Mouse (Mus musculus) intestine, embryonic 14.5 days (tissue): Measurements from ENCODE around the gene Clec9a. TPM values are rescaled to one million over a fixed set of nuclear protein-coding genes. Genes with fewer than 3 reads are reported as not detected.

Experiments
- ATAC-seq: fragments of 200-750 bp; cut with Nextera tagmentation; replicated peaks from 2 replicates; pipeline ENCODE4 v1.8.0; 2017; ENCODE audit warnings: low read depth, moderate number of reproducible peaks, moderate TSS enrichment, moderate library complexity; ENCODE audit not compliant: low FRiP score, low TSS enrichment
- DNase-seq: peaks from one replicate; pipeline ENCODE4 v3.0.0-alpha.2; 2018; ENCODE audit warnings: low spot score
- H3K27ac ChIP-seq: fragments of 300-500 bp; sonication (generic); 2 replicates; pipeline ENCODE4 v1.5.1; 2014; ENCODE audit warnings: low read depth, mild to moderate bottlenecking, control low read depth
- H3K27me3 ChIP-seq: fragments of 300-500 bp; sonication (generic); replicated peaks from 2 replicates; pipeline ENCODE4 v1.6.1; 2014; ENCODE audit warnings: low read length, control low read depth; ENCODE audit not compliant: control insufficient read depth, insufficient read depth
- H3K36me3 ChIP-seq: fragments of 300-500 bp; sonication (generic); 2 replicates; pipeline ENCODE4 v1.6.1; 2014; ENCODE audit warnings: low read length, control low read depth; ENCODE audit not compliant: control insufficient read depth, insufficient read depth
- H3K4me1 ChIP-seq: fragments of 300-500 bp; sonication (generic); replicated peaks from 2 replicates; pipeline ENCODE4 v1.6.1; 2014; ENCODE audit warnings: low read length, control low read depth, mixed read lengths; ENCODE audit not compliant: control insufficient read depth, insufficient read depth
- H3K4me2 ChIP-seq: fragments of 300-500 bp; sonication (generic); 2 replicates; pipeline ENCODE4 v1.6.1; 2014; ENCODE audit warnings: low read length
- H3K4me3 ChIP-seq: fragments of 300-500 bp; sonication (generic); 2 replicates; pipeline ENCODE4 v1.5.1; 2014; ENCODE audit warnings: low read depth, low read length, control low read depth, mixed read lengths
- H3K9ac ChIP-seq: fragments of 300-500 bp; sonication (generic); 2 replicates; pipeline ENCODE4 v1.6.1; 2014; ENCODE audit warnings: mild to moderate bottlenecking, low read length
- H3K9me3 ChIP-seq: fragments of 300-500 bp; sonication (generic); 2 replicates; pipeline ENCODE4 v1.6.1; 2016; ENCODE audit warnings: low read length, control low read depth; ENCODE audit not compliant: control insufficient read depth
- WGBS: fragments of 180-500 bp; shearing (Covaris S2); extraction: QIAGEN DNeasy Blood & Tissue Kit; methylation state at CpG from one replicate; pipeline ENCODE4 v1.1.7; 2014; 5-methylcytosine and 5-hydroxymethylcytosine counted together
- polyA plus RNA-seq: library from polyadenylated mRNA; unstranded; fragments of >200 nt; fragmentation: Nextera tagmentation; extraction: Ambion mirVana; gene quantifications from 2 replicates; pipeline ENCODE4 v1.2.1, GENCODE M21; 2014

The Clec9a gene
- polyA plus RNA-seq, 1 experiment from 2014 or later = 0.24 TPM

GRCm38 (mm10) chr6:129385000-129385399 lies 23.7 kb upstream of the Clec9a start:
- no peak for ATAC-seq
- 78% methylated on average over 4 of the region's 4 CpGs for WGBS
- H3K9ac ChIP-seq = no peak overlapping the region
- H3K36me3 ChIP-seq = no peaks in the 10 kb centered on the region
- no peak overlapping the region for H3K4me2 ChIP-seq
- no peak for DNase-seq
- H3K27me3 ChIP-seq = no peaks in the 10 kb centered on the region
- no peaks in the 10 kb centered on the region for H3K9me3 ChIP-seq
- H3K27ac ChIP-seq = no peak overlapping the region
- no peak overlapping the region for H3K4me3 ChIP-seq
- H3K4me1 ChIP-seq = peaks cover 7% of the 10 kb centered on the region; the same call in 1 of the 2 replicates

DNA sequence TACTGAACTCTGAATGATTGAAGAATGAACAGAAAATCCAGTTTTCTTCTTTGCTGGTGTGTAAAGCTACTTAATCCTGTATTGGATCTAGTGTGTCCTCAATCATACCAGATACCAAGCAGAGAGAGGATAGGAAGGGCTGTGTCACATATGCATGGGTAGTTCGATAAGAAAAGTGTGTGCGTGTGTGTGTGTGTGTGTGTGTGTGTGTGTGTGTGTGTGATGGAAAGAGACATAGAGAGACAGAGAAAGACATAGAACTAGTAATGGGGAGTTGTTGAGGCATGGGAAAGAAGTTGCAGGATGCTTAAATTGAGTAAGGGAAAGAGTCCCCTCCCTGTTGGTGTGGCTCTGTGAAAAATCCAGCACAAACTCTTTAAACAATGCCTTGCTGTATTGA lies 22.9 kb upstream of the Clec9a start, which contains the start of gene Clec12b:
Gene Clec12b, minus strand, starts transcription at position 101 of the 400 bp plus-strand sequence.
- ATAC-seq = no peak

GRCm38 (mm10) chr6:129393087-129393720 lies 15.5 kb upstream of the Clec9a start:
- Histone ChIP-seq H3K27me3 (no peaks in the 10 kb centered on the region), H3K4me1 (no peaks in the 10 kb centered on the region), H3K27ac (no peak overlapping the region), H3K4me2 (no peak overlapping the region), H3K4me3 (no peak overlapping the region), H3K9ac (no peak overlapping the region), H3K9me3 (no peaks in the 10 kb centered on the region), H3K36me3 (no peaks in the 10 kb centered on the region)
- 22% methylated on average over 2 of the region's 2 CpGs for WGBS
- ATAC-seq (0 out of 2 replicates have a peak, but pooled peaks have one; percentile 47), DNase-seq (no peak)

More for the DNA sequence above, 22.9 kb upstream of the Clec9a start, which contains the start of gene Clec12b:
- Histone ChIP-seq H3K4me3 (no peak within 1 kb of the TSS), H3K9ac (no peak within 1 kb of the TSS), H3K27me3 (no peaks in the 10 kb centered on the region), H3K4me1 (peaks cover 7% of the 10 kb centered on the region; the same call in 1 of the 2 replicates), H3K27ac (no peak within 1 kb of the TSS), H3K4me2 (no peak within 1 kb of the TSS), H3K9me3 (no peaks in the 10 kb centered on the region), H3K36me3 (no peaks in the 10 kb centered on the region)
- DNase-seq = no peak
- 86% methylated on average over 2 of the region's 2 CpGs for WGBS

DNA sequence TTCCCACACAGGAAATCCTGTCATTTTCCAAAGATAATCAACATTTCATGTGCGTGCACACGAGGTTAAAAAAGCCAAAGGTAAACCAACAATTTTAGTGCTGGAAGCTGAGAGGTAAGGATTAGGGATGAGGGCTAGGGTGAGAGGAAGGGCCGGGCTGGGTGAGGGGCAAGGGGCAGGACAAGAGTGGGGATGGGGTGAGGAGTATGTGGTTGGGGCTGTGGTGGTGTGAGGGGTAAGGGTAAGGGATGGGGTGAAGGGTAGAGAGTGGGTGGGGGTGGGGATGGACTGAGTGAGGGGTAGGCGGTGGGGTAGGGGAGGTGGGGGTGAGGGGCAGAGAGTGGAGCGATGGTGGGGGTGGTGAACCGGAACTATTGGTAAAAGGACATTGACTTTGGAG lies 14.9 kb upstream of the Clec9a start:
- Histone ChIP-seq H3K9me3 (no peaks in the 10 kb centered on the region), H3K4me2 (no peak overlapping the region), H3K27ac (no peak overlapping the region), H3K4me1 (no peaks in the 10 kb centered on the region), H3K27me3 (no peaks in the 10 kb centered on the region), H3K36me3 (no peaks in the 10 kb centered on the region), H3K4me3 (no peak overlapping the region), H3K9ac (no peak overlapping the region)
- DNase-seq (no peak), ATAC-seq (no peak; the same call in 1 of the 2 replicates)
- WGBS = 66% methylated on average over 6 of the region's 6 CpGs

DNA sequence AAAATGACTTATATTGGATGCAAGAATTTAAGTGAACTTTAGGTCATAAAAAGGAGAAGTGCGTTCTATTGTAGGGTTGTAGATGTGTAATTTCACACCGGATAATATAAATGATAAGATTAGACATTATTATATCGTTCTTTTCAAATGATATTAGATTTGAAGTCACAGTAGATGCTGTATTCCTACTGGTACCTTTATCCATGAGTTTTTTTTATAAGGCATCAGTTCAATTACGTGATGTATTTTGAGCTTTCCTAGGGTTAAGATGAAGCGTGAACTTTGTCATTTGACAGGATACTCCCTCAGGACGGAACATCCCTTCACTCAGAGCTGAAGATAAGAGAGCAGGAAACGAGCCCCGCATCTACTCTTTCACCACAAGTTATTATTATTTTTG lies 11.7 kb upstream of the Clec9a start, which contains the start of gene Clec1b:
Gene Clec1b, plus strand, starts transcription at position 301 of the 400 bp plus-strand sequence.
- DNase-seq = no peak
- H3K27ac ChIP-seq = no peak within 1 kb of the TSS
- WGBS = 85% methylated on average over 8 of the region's 8 CpGs
- H3K4me1 ChIP-seq = no peaks in the 10 kb centered on the region
- no peak within 1 kb of the TSS for H3K9ac ChIP-seq
- no peak within 1 kb of the TSS for H3K4me3 ChIP-seq
- H3K9me3 ChIP-seq = no peaks in the 10 kb centered on the region
- H3K4me2 ChIP-seq = no peak within 1 kb of the TSS
- H3K27me3 ChIP-seq = no peaks in the 10 kb centered on the region
- ATAC-seq = no peak
- no peaks in the 10 kb centered on the region for H3K36me3 ChIP-seq

DNA sequence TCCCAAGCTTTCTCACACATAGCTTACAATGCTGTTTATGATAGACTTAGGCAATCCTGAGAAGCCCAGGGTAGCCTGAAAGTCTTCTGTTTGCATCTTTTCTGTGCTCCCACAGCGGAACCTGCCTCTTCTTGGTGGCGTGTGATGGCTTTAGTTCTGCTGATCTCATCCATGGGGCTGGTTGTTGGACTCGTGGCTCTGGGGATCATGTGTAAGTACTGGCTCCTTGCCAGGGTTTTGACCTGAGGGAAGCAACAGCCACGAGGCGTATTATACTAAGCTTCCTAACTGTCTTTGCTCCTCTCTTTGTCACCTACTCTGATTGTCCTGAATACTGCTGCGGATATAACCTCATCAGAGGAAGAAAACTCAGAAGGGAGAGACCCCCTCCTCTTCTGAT lies 8.7 kb upstream of the Clec9a start:
- 58% methylated on average over 6 of the region's 6 CpGs for WGBS
- H3K4me1 ChIP-seq = no peaks in the 10 kb centered on the region
- no peak overlapping the region for H3K4me2 ChIP-seq
- H3K27ac ChIP-seq = no peak overlapping the region
- H3K36me3 ChIP-seq = no peaks in the 10 kb centered on the region
- H3K9ac ChIP-seq = no peak overlapping the region
- ATAC-seq (no peak), DNase-seq (no peak)
- H3K4me3 ChIP-seq = no peak overlapping the region
- no peaks in the 10 kb centered on the region for H3K27me3 ChIP-seq
- no peaks in the 10 kb centered on the region for H3K9me3 ChIP-seq

GRCm38 (mm10) chr6:129402404-129402803 lies 6.3 kb upstream of the Clec9a start:
- DNase-seq (no peak), ATAC-seq (no peak)
- Histone ChIP-seq H3K27me3 (no peaks in the 10 kb centered on the region), H3K9me3 (no peaks in the 10 kb centered on the region), H3K4me3 (no peak overlapping the region), H3K4me2 (no peak overlapping the region), H3K4me1 (no peaks in the 10 kb centered on the region), H3K27ac (no peak overlapping the region), H3K36me3 (no peaks in the 10 kb centered on the region), H3K9ac (no peak overlapping the region)
- WGBS = 88% methylated on average over 2 of the region's 2 CpGs

- H3K4me2 ChIP-seq = no peak overlapping the region
- no peak overlapping the region for H3K27ac ChIP-seq
- no peaks in the 10 kb centered on the region for H3K4me1 ChIP-seq
- H3K4me3 ChIP-seq = no peak overlapping the region
- H3K9me3 ChIP-seq = no peaks in the 10 kb centered on the region
- DNase-seq (no peak), ATAC-seq (no peak)
- WGBS = 82% methylated on average over 6 of the region's 6 CpGs
- no peak overlapping the region for H3K9ac ChIP-seq
- H3K27me3 ChIP-seq = no peaks in the 10 kb centered on the region
- no peaks in the 10 kb centered on the region for H3K36me3 ChIP-seq
Observed at GRCm38 (mm10) chr6:129403391-129403790, 5.3 kb upstream of the Clec9a start.

GRCm38 (mm10) chr6:129405999-129406398 lies 2.7 kb upstream of the Clec9a start:
- Histone ChIP-seq H3K27ac (no peak overlapping the region), H3K4me1 (no peaks in the 10 kb centered on the region), H3K27me3 (no peaks in the 10 kb centered on the region), H3K36me3 (no peaks in the 10 kb centered on the region), H3K4me3 (no peak overlapping the region), H3K9me3 (no peaks in the 10 kb centered on the region), H3K4me2 (no peak overlapping the region), H3K9ac (no peak overlapping the region)
- DNase-seq (no peak), ATAC-seq (no peak)
